Mouse (Mus musculus) intestine, embryonic 14.5 days (tissue): ENCODE results near the gene Cul1. TPM values are rescaled to one million over a fixed set of nuclear protein-coding genes. Genes with fewer than 3 reads are reported as not detected.

Experiments
- ATAC-seq: fragments of 200-750 bp; cut with Nextera tagmentation; replicated peaks from 2 replicates; pipeline ENCODE4 v1.8.0; 2017; ENCODE audit warnings: low read depth, moderate number of reproducible peaks, moderate TSS enrichment, moderate library complexity; ENCODE audit not compliant: low FRiP score, low TSS enrichment
- DNase-seq: peaks from one replicate; pipeline ENCODE4 v3.0.0-alpha.2; 2018; ENCODE audit warnings: low spot score
- H3K27ac ChIP-seq: fragments of 300-500 bp; sonication (generic); 2 replicates; pipeline ENCODE4 v1.5.1; 2014; ENCODE audit warnings: low read depth, mild to moderate bottlenecking, control low read depth
- H3K27me3 ChIP-seq: fragments of 300-500 bp; sonication (generic); replicated peaks from 2 replicates; pipeline ENCODE4 v1.6.1; 2014; ENCODE audit warnings: low read length, control low read depth; ENCODE audit not compliant: control insufficient read depth, insufficient read depth
- H3K36me3 ChIP-seq: fragments of 300-500 bp; sonication (generic); 2 replicates; pipeline ENCODE4 v1.6.1; 2014; ENCODE audit warnings: low read length, control low read depth; ENCODE audit not compliant: control insufficient read depth, insufficient read depth
- H3K4me1 ChIP-seq: fragments of 300-500 bp; sonication (generic); replicated peaks from 2 replicates; pipeline ENCODE4 v1.6.1; 2014; ENCODE audit warnings: low read length, control low read depth, mixed read lengths; ENCODE audit not compliant: control insufficient read depth, insufficient read depth
- H3K4me2 ChIP-seq: fragments of 300-500 bp; sonication (generic); 2 replicates; pipeline ENCODE4 v1.6.1; 2014; ENCODE audit warnings: low read length
- H3K4me3 ChIP-seq: fragments of 300-500 bp; sonication (generic); 2 replicates; pipeline ENCODE4 v1.5.1; 2014; ENCODE audit warnings: low read depth, low read length, control low read depth, mixed read lengths
- H3K9ac ChIP-seq: fragments of 300-500 bp; sonication (generic); 2 replicates; pipeline ENCODE4 v1.6.1; 2014; ENCODE audit warnings: mild to moderate bottlenecking, low read length
- H3K9me3 ChIP-seq: fragments of 300-500 bp; sonication (generic); 2 replicates; pipeline ENCODE4 v1.6.1; 2016; ENCODE audit warnings: low read length, control low read depth; ENCODE audit not compliant: control insufficient read depth
- WGBS: fragments of 180-500 bp; shearing (Covaris S2); extraction: QIAGEN DNeasy Blood & Tissue Kit; methylation state at CpG from one replicate; pipeline ENCODE4 v1.1.7; 2014; 5-methylcytosine and 5-hydroxymethylcytosine counted together
- polyA plus RNA-seq: library from polyadenylated mRNA; unstranded; fragments of >200 nt; fragmentation: Nextera tagmentation; extraction: Ambion mirVana; gene quantifications from 2 replicates; pipeline ENCODE4 v1.2.1, GENCODE M21; 2014

Gene Cul1
- 124 and 140 TPM in 2 replicates for polyA plus RNA-seq

GRCm38 (mm10) chr6:47453098-47453497 is at the start of gene Cul1:
Gene Cul1, plus strand, starts transcription at chr6:47453398.
- ATAC-seq: no peak
- 37% methylated on average over 2 of the region's 2 CpGs for WGBS
- H3K4me2 ChIP-seq: peak within 1 kb of the TSS; percentile 90

GRCm38 (mm10) chr6:47404419-47405382 is 48.5 kb upstream of the Cul1 start:
- Histone ChIP-seq H3K4me2 (no peak overlapping the region), H3K9ac (no peak overlapping the region), H3K9me3 (no peaks in the 10 kb centered on the region), H3K27me3 (no peaks in the 10 kb centered on the region), H3K4me1 (no peaks in the 10 kb centered on the region), H3K36me3 (no peaks in the 10 kb centered on the region), H3K4me3 (no peak overlapping the region), H3K27ac (no peak overlapping the region)
- DNase-seq (no peak), ATAC-seq (no peak)
- WGBS: 84% methylated on average over 11 of the region's 11 CpGs

More at GRCm38 (mm10) chr6:47453098-47453497, at the start of gene Cul1:
- peak within 1 kb of the TSS; percentile 99 for H3K9ac ChIP-seq
- DNase-seq: no peak
- no peaks in the 10 kb centered on the region for H3K27me3 ChIP-seq
- peak within 1 kb of the TSS; percentile 93 for H3K4me3 ChIP-seq
- H3K27ac ChIP-seq: peak within 1 kb of the TSS; percentile 98
- H3K36me3 ChIP-seq: no peaks in the 10 kb centered on the region
- H3K4me1 ChIP-seq: peaks cover 15% of the 10 kb centered on the region
- H3K9me3 ChIP-seq: no peaks in the 10 kb centered on the region

- Histone ChIP-seq H3K4me3 (no peak overlapping the region), H3K4me2 (no peak overlapping the region), H3K9me3 (no peaks in the 10 kb centered on the region), H3K27me3 (no peaks in the 10 kb centered on the region), H3K9ac (no peak overlapping the region), H3K27ac (no peak overlapping the region), H3K36me3 (no peaks in the 10 kb centered on the region), H3K4me1 (no peaks in the 10 kb centered on the region)
- 33% methylated on average over 4 of the region's 4 CpGs for WGBS
- ATAC-seq: no peak
- no peak for DNase-seq
Observed at GRCm38 (mm10) chr6:47412886-47413606, 40.2 kb upstream of the Cul1 start.

GRCm38 (mm10) chr6:47413656-47414055 is 39.5 kb upstream of the Cul1 start:
- no peaks in the 10 kb centered on the region for H3K4me1 ChIP-seq
- 56% methylated on average over 2 of the region's 2 CpGs for WGBS
- H3K36me3 ChIP-seq: no peaks in the 10 kb centered on the region
- no peaks in the 10 kb centered on the region for H3K9me3 ChIP-seq
- H3K27ac ChIP-seq: no peak overlapping the region
- H3K4me3 ChIP-seq: no peak overlapping the region
- H3K9ac ChIP-seq: no peak overlapping the region
- H3K27me3 ChIP-seq: no peaks in the 10 kb centered on the region
- no peak for DNase-seq
- no peak for ATAC-seq
- no peak overlapping the region for H3K4me2 ChIP-seq

GRCm38 (mm10) chr6:47418691-47419090 is 34.5 kb upstream of the Cul1 start:
- Histone ChIP-seq H3K4me1 (no peaks in the 10 kb centered on the region), H3K36me3 (no peaks in the 10 kb centered on the region), H3K27me3 (no peaks in the 10 kb centered on the region), H3K4me3 (no peak overlapping the region), H3K4me2 (no peak overlapping the region), H3K9ac (no peak overlapping the region), H3K9me3 (no peaks in the 10 kb centered on the region), H3K27ac (no peak overlapping the region)
- WGBS: 77% methylated on average over 3 of the region's 3 CpGs
- DNase-seq (no peak), ATAC-seq (no peak)

- Histone ChIP-seq H3K27me3 (no peaks in the 10 kb centered on the region), H3K27ac (no peak overlapping the region), H3K4me3 (no peak overlapping the region), H3K9me3 (no peaks in the 10 kb centered on the region), H3K9ac (no peak overlapping the region), H3K36me3 (no peaks in the 10 kb centered on the region), H3K4me2 (no peak overlapping the region), H3K4me1 (no peaks in the 10 kb centered on the region)
- no peak for ATAC-seq
- DNase-seq: no peak
Observed at GRCm38 (mm10) chr6:47420156-47420555, 33.0 kb upstream of the Cul1 start.

- no peak overlapping the region for H3K4me2 ChIP-seq
- H3K27ac ChIP-seq: no peak overlapping the region
- no peak overlapping the region for H3K9ac ChIP-seq
- no peaks in the 10 kb centered on the region for H3K27me3 ChIP-seq
- ATAC-seq (no peak), DNase-seq (no peak)
- no peaks in the 10 kb centered on the region for H3K9me3 ChIP-seq
- H3K36me3 ChIP-seq: no peaks in the 10 kb centered on the region
- WGBS: 95% methylated on average over 1 of the region's 1 CpGs
- no peaks in the 10 kb centered on the region for H3K4me1 ChIP-seq
- H3K4me3 ChIP-seq: no peak overlapping the region
Observed at GRCm38 (mm10) chr6:47421221-47421620, 32.0 kb upstream of the Cul1 start.

- Histone ChIP-seq H3K27ac (no peak overlapping the region), H3K27me3 (no peaks in the 10 kb centered on the region), H3K4me3 (no peak overlapping the region), H3K9ac (no peak overlapping the region), H3K4me1 (no peaks in the 10 kb centered on the region), H3K4me2 (no peak overlapping the region), H3K36me3 (no peaks in the 10 kb centered on the region), H3K9me3 (no peaks in the 10 kb centered on the region)
- DNase-seq (no peak), ATAC-seq (no peak)
- WGBS: 76% methylated on average over 1 of the region's 1 CpGs
Observed at GRCm38 (mm10) chr6:47426136-47426535, 27.1 kb upstream of the Cul1 start.
